Mouse (Mus musculus) lung, embryonic 14.5 days (tissue): ENCODE measurements at regions not wholly inside any gene's neighbourhood (a gene's known extent, or its start where the extent isn't known, plus 50 kb on each side); places are given as distances from the start of the nearest gene placed in this dataset.

Experiments used
- ATAC-seq: fragments of 200-750 bp; cut with Nextera tagmentation; 2 replicates; pipeline ENCODE4 v1.8.0; 2017; ENCODE audit warnings: mild to moderate bottlenecking, moderate TSS enrichment, moderate library complexity; ENCODE audit not compliant: insufficient read depth
- DNase-seq: peaks from one replicate; pipeline ENCODE4 v3.0.0-alpha.2; 2015
- H3K27ac ChIP-seq: fragments of 300-500 bp; sonication (generic); 2 replicates; pipeline ENCODE4 v1.5.1; 2014; ENCODE audit warnings: low read depth, mild to moderate bottlenecking, moderate library complexity
- H3K27me3 ChIP-seq: fragments of 300-500 bp; sonication (generic); 2 replicates; pipeline ENCODE4 v1.6.1; 2014; ENCODE audit warnings: low read length, control low read depth; ENCODE audit not compliant: insufficient read depth
- H3K36me3 ChIP-seq: fragments of 300-500 bp; sonication (generic); 2 replicates; pipeline ENCODE4 v1.6.1; 2014; ENCODE audit warnings: control low read depth; ENCODE audit not compliant: insufficient read depth
- H3K4me1 ChIP-seq: fragments of 300-500 bp; sonication (generic); 2 replicates; pipeline ENCODE4 v1.6.1; 2014; ENCODE audit warnings: antibody characterized with exemption, control low read depth; ENCODE audit not compliant: insufficient read depth
- H3K4me2 ChIP-seq: fragments of 300-500 bp; sonication (generic); 2 replicates; pipeline ENCODE4 v1.6.1; 2014; ENCODE audit warnings: mild to moderate bottlenecking
- H3K4me3 ChIP-seq: fragments of 300-500 bp; sonication (generic); 2 replicates; pipeline ENCODE4 v1.5.1; 2014; ENCODE audit warnings: low read depth, low read length
- H3K9ac ChIP-seq: fragments of 300-500 bp; sonication (generic); 2 replicates; pipeline ENCODE4 v1.6.1; 2014
- H3K9me3 ChIP-seq: fragments of 300-500 bp; sonication (generic); 2 replicates; pipeline ENCODE4 v1.6.1; 2016; ENCODE audit warnings: low read depth, low read length, control low read depth
- CTCF ChIP-seq: IDR thresholded peaks from 2 replicates; pipeline ENCODE4 v1.5.1; 2016; ENCODE audit warnings: antibody characterized with exemption, low read depth
- WGBS: fragments of 180-500 bp; shearing (Covaris S2); extraction: QIAGEN DNeasy Blood & Tissue Kit; methylation state at CpG from one replicate; pipeline ENCODE4 v1.1.7; 2014; 5-methylcytosine and 5-hydroxymethylcytosine counted together

DNA sequence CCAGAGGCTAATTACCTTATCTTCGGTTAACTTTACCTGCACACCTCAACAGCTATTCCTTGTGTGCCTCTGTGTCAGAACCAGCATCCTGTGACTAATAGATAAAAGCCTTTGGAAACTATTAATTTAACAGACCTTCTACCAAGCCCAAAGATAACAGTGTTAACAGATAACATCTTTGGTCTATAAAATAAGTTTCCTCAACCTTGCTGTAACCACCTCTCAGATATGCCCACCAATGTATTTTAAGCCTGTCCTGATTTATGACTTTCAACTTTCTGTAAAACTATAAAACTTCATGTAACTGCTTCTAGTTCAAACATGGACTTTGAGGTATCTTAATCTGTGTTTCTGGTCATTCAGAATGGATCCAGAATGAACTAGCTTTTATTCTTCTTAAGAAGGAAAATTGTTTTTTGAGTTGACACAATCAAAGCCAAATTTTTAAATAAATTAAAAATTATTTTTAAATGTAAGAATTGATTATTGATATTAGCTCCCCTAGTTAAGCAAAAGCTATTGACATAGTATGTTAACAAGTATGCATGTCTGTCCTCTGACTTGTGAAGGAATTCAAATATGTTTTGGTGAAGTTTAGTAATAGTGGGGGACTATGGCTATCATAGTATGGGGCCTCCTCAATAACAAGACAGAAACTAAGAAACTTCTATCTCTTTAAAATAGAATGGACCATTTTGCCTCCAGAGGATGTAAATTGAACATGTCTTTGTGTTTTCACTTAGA lies 238.7 kb upstream of the Marcks start:
- H3K4me3 ChIP-seq = no peak overlapping the region
- H3K27me3 ChIP-seq = no peaks in the 10 kb centered on the region
- H3K9me3 ChIP-seq = no peaks in the 10 kb centered on the region
- H3K9ac ChIP-seq = no peak overlapping the region
- no peak overlapping the region for H3K4me2 ChIP-seq
- TF ChIP-seq CTCF = no peak
- no peaks in the 10 kb centered on the region for H3K4me1 ChIP-seq
- WGBS = 84% methylated on average over 1 of the region's 1 CpGs
- H3K27ac ChIP-seq = no peak overlapping the region
- no peak for ATAC-seq
- no peak for DNase-seq
- H3K36me3 ChIP-seq = no peaks in the 10 kb centered on the region

DNA sequence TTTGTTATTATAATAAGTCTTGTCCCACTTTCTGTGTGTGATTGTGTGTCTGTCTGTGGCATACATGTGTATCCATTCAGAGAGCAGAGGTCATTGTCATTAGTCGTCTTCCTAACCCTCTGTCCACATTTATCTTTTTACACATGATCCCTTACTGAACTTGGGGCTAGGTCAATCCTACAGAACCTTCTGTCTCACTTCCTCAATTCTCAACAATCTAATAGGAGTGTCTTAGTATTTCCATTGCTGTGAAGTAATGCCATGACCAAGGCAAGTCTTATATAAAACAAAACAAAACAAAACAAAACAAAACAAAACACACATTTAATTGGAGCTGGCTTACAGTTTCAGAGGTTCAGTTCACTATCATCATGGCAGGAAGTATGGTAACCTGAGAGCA lies 237.5 kb upstream of the Marcks start:
- H3K4me2 ChIP-seq = no peak overlapping the region
- no peak overlapping the region for H3K9ac ChIP-seq
- H3K9me3 ChIP-seq = no peaks in the 10 kb centered on the region
- H3K27ac ChIP-seq = no peak overlapping the region
- DNase-seq (no peak), ATAC-seq (no peak)
- no peaks in the 10 kb centered on the region for H3K27me3 ChIP-seq
- no peaks in the 10 kb centered on the region for H3K36me3 ChIP-seq
- WGBS = 36% methylated on average over 1 of the region's 1 CpGs
- H3K4me3 ChIP-seq = no peak overlapping the region
- no peak for TF ChIP-seq CTCF
- no peaks in the 10 kb centered on the region for H3K4me1 ChIP-seq

DNA sequence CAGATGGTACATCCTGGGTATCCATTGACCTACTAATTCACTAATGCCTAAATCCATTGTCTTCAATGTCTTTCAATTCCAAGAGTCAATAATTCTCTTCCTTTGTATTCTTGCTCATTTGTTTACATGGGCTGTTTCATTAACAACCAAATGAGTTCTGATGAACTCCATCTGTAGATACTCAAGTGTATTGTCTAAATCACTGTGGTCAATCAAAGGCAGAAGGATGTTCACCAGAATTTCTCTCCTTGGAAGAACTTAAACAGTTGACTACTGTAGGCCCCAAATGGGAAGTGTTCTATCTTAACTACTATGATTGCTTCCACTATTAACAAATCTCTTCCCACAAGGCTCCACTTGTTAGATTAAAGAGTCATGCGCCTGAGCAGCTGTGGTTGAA lies 236.9 kb upstream of the Marcks start:
- H3K9me3 ChIP-seq = no peaks in the 10 kb centered on the region
- H3K4me3 ChIP-seq = no peak overlapping the region
- H3K27me3 ChIP-seq = no peaks in the 10 kb centered on the region
- ATAC-seq (no peak), DNase-seq (no peak)
- H3K9ac ChIP-seq = no peak overlapping the region
- H3K36me3 ChIP-seq = no peaks in the 10 kb centered on the region
- no peak overlapping the region for H3K27ac ChIP-seq
- H3K4me1 ChIP-seq = no peaks in the 10 kb centered on the region
- WGBS = 82% methylated on average over 1 of the region's 1 CpGs
- H3K4me2 ChIP-seq = no peak overlapping the region
- no peak for TF ChIP-seq CTCF

DNA sequence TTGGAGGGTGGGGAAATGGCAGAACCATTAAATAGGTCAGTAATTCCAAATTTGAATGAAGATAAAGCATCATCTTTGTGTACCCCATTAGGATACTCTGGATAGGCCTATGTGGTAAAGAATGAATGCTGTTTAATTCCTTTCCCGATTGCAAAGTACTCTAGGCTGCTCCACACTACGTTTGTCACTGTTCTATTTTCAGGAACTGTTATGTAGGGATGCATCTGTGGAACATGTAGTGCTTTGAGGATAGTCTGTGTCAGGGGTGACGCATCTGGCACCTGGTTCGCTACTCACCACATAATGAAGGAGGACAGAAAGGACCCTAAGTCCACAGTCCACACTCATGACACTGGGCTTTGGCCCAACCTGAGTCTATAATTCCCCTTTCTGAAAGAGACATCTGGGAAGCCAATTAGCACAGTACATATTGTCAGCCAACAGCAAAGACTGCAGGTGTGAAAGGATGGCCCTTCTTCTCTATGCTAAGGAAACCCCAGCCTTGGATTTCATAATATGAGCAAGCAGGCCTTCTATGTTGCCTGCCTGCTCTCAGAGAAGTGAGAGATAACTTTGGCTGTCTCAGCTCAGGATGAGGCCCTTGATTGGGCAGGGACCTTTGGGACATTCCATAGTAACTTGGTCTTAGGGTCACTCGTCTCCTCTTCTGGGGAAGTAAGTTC lies 230.4 kb upstream of the Marcks start:
- no peak for ATAC-seq
- no peak for DNase-seq
- Histone ChIP-seq H3K27me3 (no peaks in the 10 kb centered on the region), H3K4me3 (no peak overlapping the region), H3K4me2 (no peak overlapping the region), H3K9me3 (no peaks in the 10 kb centered on the region), H3K36me3 (no peaks in the 10 kb centered on the region), H3K27ac (no peak overlapping the region), H3K9ac (no peak overlapping the region), H3K4me1 (no peaks in the 10 kb centered on the region)
- 87% methylated on average over 5 of the region's 5 CpGs for WGBS
- no peak for TF ChIP-seq CTCF

DNA sequence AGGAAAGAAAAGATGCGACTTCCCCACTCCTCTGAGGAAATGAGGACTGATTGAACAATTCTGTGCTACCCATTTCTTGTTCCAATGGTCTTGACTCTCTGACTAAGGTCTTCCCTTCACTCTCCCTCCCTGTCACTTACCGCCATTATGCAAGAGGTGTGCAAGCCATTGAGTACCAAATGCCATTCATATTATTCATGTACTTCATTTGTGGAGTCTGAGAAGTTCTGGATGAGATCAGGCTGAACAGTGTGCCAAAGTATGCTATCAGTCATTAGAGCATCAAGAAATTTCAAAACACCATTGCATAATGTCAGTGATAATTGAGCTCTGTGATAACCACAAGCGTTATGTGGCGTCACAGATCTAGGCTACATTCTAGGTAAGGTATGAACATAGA lies 229.1 kb upstream of the Marcks start:
- Histone ChIP-seq H3K36me3 (no peaks in the 10 kb centered on the region), H3K27ac (no peak overlapping the region), H3K9me3 (no peaks in the 10 kb centered on the region), H3K4me1 (no peaks in the 10 kb centered on the region), H3K9ac (no peak overlapping the region), H3K27me3 (no peaks in the 10 kb centered on the region), H3K4me2 (no peak overlapping the region), H3K4me3 (no peak overlapping the region)
- no peak for TF ChIP-seq CTCF
- WGBS = 90% methylated on average over 4 of the region's 4 CpGs
- ATAC-seq (no peak), DNase-seq (no peak)

DNA sequence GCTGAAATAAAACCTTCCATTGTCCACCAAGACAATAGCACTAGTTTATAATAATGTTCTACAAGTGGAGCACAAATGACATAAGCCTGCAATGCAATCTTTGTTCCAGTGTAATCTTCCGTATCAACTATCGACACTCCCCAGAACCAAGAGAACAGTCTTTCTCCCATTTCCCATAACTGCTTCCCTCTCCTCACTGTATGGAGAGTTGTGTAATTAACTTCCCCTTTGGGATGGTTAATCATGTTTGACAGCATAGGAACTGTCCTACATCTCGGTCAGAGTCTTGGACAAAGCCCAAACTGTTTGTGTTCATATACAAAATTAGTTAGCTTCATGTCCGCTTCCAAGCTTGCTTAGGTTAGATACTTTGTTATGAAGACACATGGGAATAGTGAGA lies 225.8 kb upstream of the Marcks start:
- H3K9me3 ChIP-seq = no peaks in the 10 kb centered on the region
- H3K4me1 ChIP-seq = no peaks in the 10 kb centered on the region
- WGBS = 58% methylated on average over 4 of the region's 4 CpGs
- no peaks in the 10 kb centered on the region for H3K36me3 ChIP-seq
- H3K4me2 ChIP-seq = no peak overlapping the region
- no peak for TF ChIP-seq CTCF
- no peak overlapping the region for H3K9ac ChIP-seq
- no peaks in the 10 kb centered on the region for H3K27me3 ChIP-seq
- H3K27ac ChIP-seq = no peak overlapping the region
- no peak overlapping the region for H3K4me3 ChIP-seq
- ATAC-seq = no peak
- peak; percentile 45 for DNase-seq

DNA sequence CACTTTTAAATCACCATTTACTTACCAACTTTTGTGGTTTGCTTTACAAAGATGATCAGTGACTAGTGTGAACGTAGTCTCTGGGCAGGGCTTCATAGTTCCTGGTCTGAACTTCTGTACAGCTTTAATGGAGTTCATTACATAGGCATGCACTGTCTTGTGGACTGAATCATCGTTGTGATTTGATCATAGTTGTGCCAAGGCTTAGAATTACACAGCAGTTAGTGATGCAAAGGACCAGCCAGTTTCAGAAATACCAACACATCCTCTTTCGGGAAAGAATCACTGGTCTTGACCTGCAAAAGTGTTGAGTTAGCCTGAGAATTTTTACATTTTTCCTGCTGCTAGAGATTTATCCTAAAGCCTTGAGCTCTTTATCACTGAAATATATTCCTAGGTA lies 222.3 kb upstream of the Marcks start:
- H3K4me2 ChIP-seq = no peak overlapping the region
- 84% methylated on average over 3 of the region's 3 CpGs for WGBS
- H3K27ac ChIP-seq = no peak overlapping the region
- H3K27me3 ChIP-seq = no peaks in the 10 kb centered on the region
- DNase-seq (no peak), ATAC-seq (no peak)
- peaks cover 6% of the 10 kb centered on the region; the same call in 1 of the 2 replicates for H3K4me1 ChIP-seq
- H3K4me3 ChIP-seq = no peak overlapping the region
- no peak overlapping the region for H3K9ac ChIP-seq
- no peaks in the 10 kb centered on the region for H3K36me3 ChIP-seq
- H3K9me3 ChIP-seq = no peaks in the 10 kb centered on the region
- TF ChIP-seq CTCF = no peak
